Mouse (Mus musculus) spleen, adult 2 months (tissue): ENCODE results near the gene Anapc2.

Experiments
- CTCF ChIP-seq: fragments of 200-500 bp; IDR thresholded peaks from 2 replicates; pipeline ENCODE4 v1.5.1; 2011; ENCODE audit warnings: mild to moderate bottlenecking, inconsistent platforms; ENCODE audit not compliant: insufficient read depth, insufficient read length, insufficient replicate concordance; ENCODE audit errors: extremely low read depth
- POLR2A ChIP-seq: fragments of 200-500 bp; IDR thresholded peaks from 2 replicates; pipeline ENCODE4 v1.6.1; 2011; ENCODE audit warnings: low read depth, low read length, inconsistent platforms

GRCm38 (mm10) chr2:25288734-25289345 lies 16.6 kb downstream of the Anapc2 start:
- no peak for TF ChIP-seq CTCF
- TF ChIP-seq POLR2A = no peak
